Mouse (Mus musculus) olfactory bulb, adult 2 months (tissue): Measurements from ENCODE around the gene Abca14.

Experiments used
- CTCF ChIP-seq: fragments of 200-500 bp; IDR thresholded peaks from 2 replicates; pipeline ENCODE4 v1.5.1; 2012; ENCODE audit warnings: low read depth, mild to moderate bottlenecking, low read length, moderate library complexity; ENCODE audit not compliant: insufficient read depth
- POLR2A ChIP-seq: fragments of 200-500 bp; IDR thresholded peaks from 2 replicates; pipeline ENCODE4 v1.6.1; 2012; ENCODE audit warnings: mild to moderate bottlenecking, low read depth, low read length, moderate library complexity; ENCODE audit not compliant: insufficient read depth

GRCm38 (mm10) chr7:120316086-120316485, 112.3 kb downstream of the Abca14 start:
- TF ChIP-seq CTCF: no peak
- no peak for TF ChIP-seq POLR2A
